Mouse (Mus musculus) liver, embryonic 14.5 days (tissue): Measurements from ENCODE around the gene Adra1b. TPM values are rescaled to one million over a fixed set of nuclear protein-coding genes. Genes with fewer than 3 reads are reported as not detected.

ENCODE experiments used
- ATAC-seq: fragments of 200-750 bp; cut with Nextera tagmentation; 2 replicates; pipeline ENCODE4 v1.8.0; 2017; ENCODE audit warnings: moderate number of reproducible peaks, mild to moderate bottlenecking, moderate library complexity; ENCODE audit not compliant: insufficient read depth
- DNase-seq, 3 experiments: peaks; one replicate each; pipeline ENCODE4 v3.0.0-alpha.2; 2012 to 2013; ENCODE audit warnings: low read depth in 3 of 3, low spot score in 3 of 3
- H3K27ac ChIP-seq: fragments of 300-500 bp; sonication (generic); 2 replicates; pipeline ENCODE4 v1.5.1; 2014; ENCODE audit warnings: moderate library complexity, mild to moderate bottlenecking, control low read depth, inconsistent platforms
- H3K27me3 ChIP-seq: fragments of 300-500 bp; sonication (generic); 2 replicates; pipeline ENCODE4 v1.6.1; 2014; ENCODE audit warnings: mild to moderate bottlenecking, low read length, moderate library complexity; ENCODE audit not compliant: control insufficient read depth, insufficient read depth
- H3K36me3 ChIP-seq: fragments of 300-500 bp; sonication (generic); replicated peaks from 2 replicates; pipeline ENCODE4 v1.6.1; 2014; ENCODE audit warnings: low read depth; ENCODE audit not compliant: control insufficient read depth, insufficient read depth
- H3K4me1 ChIP-seq, 2 experiments: fragments of 200-500 bp in 1 of 2; fragments of 300-500 bp in 1 of 2; sonication (generic) in 1 of 2; replicated peaks; 2 replicates each; pipeline ENCODE4 v1.6.1; 2012 to 2014; ENCODE audit warnings: antibody characterized with exemption in 1 of 2, inconsistent platforms in 1 of 2, low read length in 1 of 2; ENCODE audit not compliant: control insufficient read depth in 2 of 2, insufficient read depth in 2 of 2
- H3K4me2 ChIP-seq: fragments of 300-500 bp; sonication (generic); 2 replicates; pipeline ENCODE4 v1.6.1; 2014; ENCODE audit warnings: low read depth, mild to moderate bottlenecking, control low read depth, moderate library complexity
- H3K4me3 ChIP-seq, 2 experiments: fragments of 200-500 bp in 1 of 2; fragments of 300-500 bp in 1 of 2; sonication (generic) in 1 of 2; 2 replicates each; pipeline ENCODE4 v1.5.1; 2012 to 2014; ENCODE audit warnings: low read depth in 2 of 2, low read length in 2 of 2, mild to moderate bottlenecking in 2 of 2, control low read depth in 1 of 2, inconsistent platforms in 1 of 2, moderate library complexity in 1 of 2; ENCODE audit not compliant: insufficient read depth in 1 of 2
- H3K9ac ChIP-seq: fragments of 300-500 bp; sonication (generic); replicated peaks from 2 replicates; pipeline ENCODE4 v1.6.1; 2014; ENCODE audit warnings: mild to moderate bottlenecking, control low read depth, moderate library complexity
- H3K9me3 ChIP-seq: fragments of 300-500 bp; sonication (generic); 2 replicates; pipeline ENCODE4 v1.6.1; 2016; ENCODE audit warnings: low read length, mixed read lengths; ENCODE audit not compliant: control insufficient read depth
- CTCF ChIP-seq: IDR thresholded peaks from 2 replicates; pipeline ENCODE4 v1.5.1; 2016; ENCODE audit warnings: antibody characterized with exemption, low read depth, control low read depth
- EP300 ChIP-seq: IDR thresholded peaks from 2 replicates; pipeline ENCODE4 v1.6.1; 2016; ENCODE audit warnings: antibody characterized with exemption, low read depth
- WGBS: fragments of 180-500 bp; shearing (Covaris S2); extraction: QIAGEN DNeasy Blood & Tissue Kit; methylation state at CpG from one replicate; pipeline ENCODE4 v1.1.7; 2014; ENCODE audit not compliant: insufficient replicate concordance; 5-methylcytosine and 5-hydroxymethylcytosine counted together
- polyA plus RNA-seq, 2 experiments: library from polyadenylated mRNA; depleted of rRNA in 1 of 2; stranded (reverse) in 1 of 2; unstranded in 1 of 2; fragments of >200 nt; fragmentation: Nextera tagmentation in 1 of 2; extraction: Ambion mirVana in 1 of 2; gene quantifications; 2 replicates each; pipeline versions ENCODE4 v1.2.1 to v1.2.3; 2012 to 2014

Adra1b gene
- polyA plus RNA-seq, 2 experiments = 1.7 to 8.3 TPM

DNA sequence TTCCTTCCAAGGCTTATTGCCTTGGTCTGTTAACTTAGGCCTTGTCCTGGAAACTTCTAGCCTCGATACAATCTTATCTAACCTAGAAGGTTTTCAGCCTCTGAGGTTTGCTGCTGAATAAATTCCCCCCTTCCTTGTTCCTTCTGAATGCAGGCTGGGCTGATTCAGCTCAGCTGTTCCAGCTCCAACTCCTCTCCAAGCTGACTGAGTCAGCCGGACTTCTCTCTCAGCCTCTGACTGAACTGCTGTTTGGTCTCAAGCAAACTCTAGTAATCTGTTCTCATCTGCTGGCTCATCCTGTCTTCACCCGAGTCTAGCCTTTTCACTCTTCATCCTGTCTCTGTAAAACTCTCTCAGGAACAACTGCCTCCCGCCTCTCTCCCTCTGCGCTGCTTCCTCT, 121.5 kb downstream of the Adra1b start:
- no peaks in the 10 kb centered on the region for H3K9me3 ChIP-seq
- no peak overlapping the region for H3K4me2 ChIP-seq
- H3K4me3 ChIP-seq = no peak overlapping the region
- no peak overlapping the region for H3K27ac ChIP-seq
- 47% methylated on average over 5 of the region's 5 CpGs for WGBS
- ATAC-seq (no peak), DNase-seq (no peak)
- 0 out of 4 replicates have a peak, but pooled peaks cover 0 to 2% of the 10 kb centered on the region in 2 experiments for H3K4me1 ChIP-seq
- TF ChIP-seq EP300 = no peak
- no peak overlapping the region for H3K9ac ChIP-seq
- no peaks in the 10 kb centered on the region for H3K36me3 ChIP-seq
- peaks cover 15% of the 10 kb centered on the region for H3K27me3 ChIP-seq

GRCm38 (mm10) chr11:43776324-43776694, 124.7 kb downstream of the Adra1b start:
- Histone ChIP-seq H3K27me3 (peaks cover 15% of the 10 kb centered on the region), H3K4me3 (no peak overlapping the region), H3K9me3 (no peaks in the 10 kb centered on the region), H3K9ac (no peak overlapping the region), H3K4me2 (peak overlapping the region; percentile 8; the same call in 1 of the 2 replicates), H3K36me3 (no peaks in the 10 kb centered on the region), H3K27ac (no peak overlapping the region), H3K4me1 (no peaks in the 10 kb centered on the region)
- DNase-seq (no peak), ATAC-seq (no peak)
- TF ChIP-seq EP300 (no peak), CTCF (no peak)
- 21% methylated on average over 8 of the region's 8 CpGs for WGBS

- no peak for TF ChIP-seq CTCF
- no peak for TF ChIP-seq EP300
- Histone ChIP-seq H3K4me3 (no peak overlapping the region), H3K9me3 (no peaks in the 10 kb centered on the region), H3K4me2 (peak overlapping the region; percentile 8; the same call in 1 of the 2 replicates), H3K4me1 (no peaks in the 10 kb centered on the region), H3K27ac (no peak overlapping the region), H3K27me3 (peaks cover 15% of the 10 kb centered on the region), H3K36me3 (no peaks in the 10 kb centered on the region), H3K9ac (no peak overlapping the region)
- WGBS = 12% methylated on average over 61 of the region's 63 CpGs
- no peak for DNase-seq
- ATAC-seq = no peak
These were observed 125.3 kb downstream of the Adra1b start for GRCm38 (mm10) chr11:43775469-43776323.

- no peak overlapping the region for H3K27ac ChIP-seq
- H3K9me3 ChIP-seq = no peaks in the 10 kb centered on the region
- DNase-seq (no peak), ATAC-seq (no peak)
- H3K27me3 ChIP-seq = peaks cover 15% of the 10 kb centered on the region
- H3K4me3 ChIP-seq = no peak overlapping the region
- H3K36me3 ChIP-seq = no peaks in the 10 kb centered on the region
- no peaks in the 10 kb centered on the region for H3K4me1 ChIP-seq
- H3K9ac ChIP-seq = no peak overlapping the region
- H3K4me2 ChIP-seq = no peak overlapping the region
- TF ChIP-seq EP300 = no peak
- no peak for TF ChIP-seq CTCF
- 35% methylated on average over 5 of the region's 5 CpGs for WGBS
These were observed 127.3 kb downstream of the Adra1b start for GRCm38 (mm10) chr11:43773725-43774124.

DNA sequence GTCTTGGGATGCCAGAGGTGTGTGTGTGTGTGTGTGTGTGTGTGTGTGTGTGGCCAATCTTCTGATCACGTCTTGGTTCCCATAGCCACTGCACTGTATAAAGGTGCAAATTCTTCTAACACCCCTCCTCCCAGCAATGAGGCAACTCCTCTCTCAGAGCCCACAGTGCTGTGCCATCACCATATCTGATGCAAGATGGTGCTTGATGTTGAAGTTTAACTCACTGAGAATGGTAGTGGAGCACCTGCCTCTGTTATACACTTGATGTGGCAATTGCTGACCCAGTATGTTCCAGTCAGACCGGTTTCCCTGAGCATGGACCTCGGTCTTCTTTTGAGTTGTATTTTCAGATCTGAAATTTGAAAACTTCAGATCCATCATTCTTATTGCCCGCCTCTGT, 130.9 kb downstream of the Adra1b start:
- no peaks in the 10 kb centered on the region for H3K9me3 ChIP-seq
- no peaks in the 10 kb centered on the region for H3K36me3 ChIP-seq
- ATAC-seq (no peak), DNase-seq (no peak)
- H3K4me2 ChIP-seq = no peak overlapping the region
- 59% methylated on average over 4 of the region's 4 CpGs for whole genome bisulfite sequencing
- H3K4me3 ChIP-seq = no peak overlapping the region
- H3K9ac ChIP-seq = no peak overlapping the region
- H3K4me1 ChIP-seq = no peaks in the 10 kb centered on the region
- no peak for TF ChIP-seq CTCF
- no peak for TF ChIP-seq EP300
- H3K27me3 ChIP-seq = no peaks in the 10 kb centered on the region; the same call in 1 of the 2 replicates
- H3K27ac ChIP-seq = no peak overlapping the region
